Mouse (Mus musculus): Measurements from ENCODE around the gene Ehd1. TPM values are rescaled to one million over a fixed set of nuclear protein-coding genes. Genes with fewer than 3 reads are reported as not detected.
A peak's percentile ranks its signal among the peaks of the same experiment; 100 is the strongest.

Ehd1 gene
- polyA plus RNA-seq, 1 experiment from 2014 or later, result 75.6 TPM

DNA sequence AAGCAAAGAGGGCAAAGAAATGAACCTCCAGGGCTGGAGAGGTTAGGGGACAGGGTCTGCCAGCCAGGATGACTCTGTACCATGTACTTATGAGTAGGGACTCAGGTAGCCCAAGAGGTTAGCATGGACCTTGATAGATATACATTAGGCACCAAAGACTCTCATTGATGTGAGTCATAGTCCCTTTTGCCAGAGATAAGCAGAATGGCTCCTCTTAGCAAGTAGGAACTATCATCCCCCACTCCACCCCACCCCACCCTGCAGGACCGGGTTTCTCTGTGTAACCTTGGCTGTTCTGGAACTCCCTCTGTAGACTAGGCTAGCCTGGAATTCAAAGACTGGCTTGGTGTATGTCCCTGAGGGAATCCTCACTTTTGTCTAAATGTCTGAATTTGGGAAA is 36.4 kb upstream of the Ehd1 start:
- Histone ChIP-seq H3K4me1 (peaks cover 11% of the 10 kb centered on the region), H3K4me3 (no peak overlapping the region), H3K36me3 (ENCODE audit: poor library complexity, severe bottlenecking) (peaks cover 16% of the 10 kb centered on the region), H3K9ac (no peak overlapping the region), H3K9me3 (replicated peaks) (no peaks in the 10 kb centered on the region), H3K27me3 (no peaks in the 10 kb centered on the region), H3K27ac (no peak overlapping the region), H3K4me2 (no peak overlapping the region)
- no peak for ATAC-seq
- 88% methylated on average over 1 of the region's 1 CpGs for WGBS

DNA sequence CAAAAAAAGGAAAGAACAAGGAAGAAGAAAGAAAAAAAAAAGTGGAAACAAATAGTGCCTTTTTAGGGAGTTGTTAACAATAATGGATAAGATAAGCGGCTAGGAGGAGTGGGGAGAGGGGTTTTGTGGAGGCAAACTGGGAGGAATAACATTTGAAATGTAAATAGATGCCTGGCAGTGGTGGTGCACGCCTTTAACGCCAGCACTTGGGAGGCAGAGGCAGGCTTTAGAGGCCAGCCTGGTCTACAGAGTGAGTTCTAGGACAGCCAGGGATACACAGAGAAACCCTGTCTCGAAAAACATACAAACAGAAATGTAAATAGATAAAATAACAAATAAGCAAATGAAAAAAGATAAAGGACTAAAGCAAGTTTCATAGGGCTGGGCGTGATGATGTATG is 35.8 kb upstream of the Ehd1 start:
- Histone ChIP-seq H3K9me3 (replicated peaks) (no peaks in the 10 kb centered on the region), H3K27ac (peak overlapping the region; percentile 31; the same call in 1 of the 2 replicates)
- 36% methylated on average over 5 of the region's 5 CpGs for WGBS

DNA sequence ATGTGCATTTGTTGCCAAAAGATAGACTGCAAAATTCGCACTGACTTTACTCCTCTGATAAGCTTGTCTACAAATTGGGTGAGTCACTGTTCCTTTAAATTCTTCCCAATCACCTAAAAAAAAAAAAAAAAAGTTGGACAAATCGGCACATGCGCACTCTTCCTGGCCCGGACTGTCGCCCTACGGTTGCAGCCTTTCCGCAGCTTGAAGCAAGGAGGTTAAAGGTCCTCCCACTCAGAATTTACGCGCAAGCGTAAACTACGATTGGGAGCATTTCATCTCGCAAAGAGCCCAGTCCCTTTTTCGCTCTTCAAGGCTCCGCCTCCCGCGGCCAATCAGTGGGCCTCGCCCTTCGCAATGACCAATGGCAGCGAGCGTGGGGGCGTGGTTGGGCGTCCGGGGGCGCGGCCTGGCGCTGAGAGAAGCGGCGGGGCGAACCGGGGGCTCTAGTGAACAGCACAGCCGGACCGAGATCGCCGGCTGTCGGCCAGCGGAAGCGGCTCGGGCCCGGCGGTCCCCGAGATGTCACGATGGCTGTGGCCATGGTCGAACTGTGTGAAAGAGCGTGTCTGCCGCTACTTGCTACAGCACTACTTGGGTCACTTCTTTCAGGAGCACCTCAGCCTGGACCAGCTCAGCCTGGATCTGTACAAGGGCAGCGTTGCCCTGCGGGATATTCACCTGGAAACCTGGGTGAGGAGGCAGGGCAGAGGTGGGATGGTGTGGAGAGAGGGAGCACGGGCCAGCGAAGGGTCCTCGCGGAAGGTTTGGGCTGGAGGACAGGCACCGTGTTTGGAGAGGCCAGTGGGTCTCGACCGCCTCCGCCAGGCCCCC is 35.0 kb upstream of the Ehd1 start, which contains the start of gene Atg2a:
Gene Atg2a, plus strand, starts transcription at position 395 of the 834 bp plus-strand sequence.
- WGBS, result under 1% methylated on average over 55 of the region's 55 CpGs
- ATAC-seq, result peak; percentile 94

More for the DNA sequence above, 35.8 kb upstream of the Ehd1 start:
- Histone ChIP-seq H3K27me3 (no peaks in the 10 kb centered on the region), H3K36me3 (ENCODE audit: poor library complexity, severe bottlenecking) (peaks cover 22% of the 10 kb centered on the region), H3K4me2 (peak overlapping the region; percentile 94), H3K4me1 (peaks cover 10% of the 10 kb centered on the region), H3K9ac (no peak overlapping the region), H3K4me3 (peak overlapping the region; percentile 87)
- no peak for ATAC-seq

DNA sequence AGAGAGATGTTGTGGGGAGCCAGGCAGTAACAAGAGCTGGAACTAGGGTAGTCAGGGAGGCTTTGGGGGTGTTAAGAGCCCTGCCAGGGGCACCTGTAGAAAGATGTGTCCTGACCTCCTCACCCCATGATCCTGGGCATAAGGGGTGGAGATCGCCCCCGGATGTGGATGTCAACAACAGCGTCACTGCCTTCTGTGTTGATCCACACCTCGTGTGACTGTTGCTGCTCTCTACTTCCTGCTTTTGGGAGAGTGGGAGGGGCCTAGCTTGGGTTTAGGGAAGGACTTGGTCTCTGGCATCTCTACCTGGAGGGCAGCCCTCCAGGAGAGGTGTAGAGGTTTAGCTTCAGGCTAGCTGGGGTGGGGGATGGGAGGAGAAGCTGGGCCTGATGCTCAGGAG is 34.2 kb upstream of the Ehd1 start:
- H3K9ac ChIP-seq, result peak overlapping the region; percentile 95
- no peaks in the 10 kb centered on the region for H3K27me3 ChIP-seq
- 1% methylated on average over 4 of the region's 4 CpGs for WGBS
- peak overlapping the region; percentile 87 for H3K4me3 ChIP-seq
- ATAC-seq, result no peak
- peaks cover 10% of the 10 kb centered on the region for H3K4me1 ChIP-seq
- no peaks in the 10 kb centered on the region for H3K9me3 ChIP-seq (replicated peaks)
- H3K27ac ChIP-seq, result no peak overlapping the region
- H3K36me3 ChIP-seq (ENCODE audit: poor library complexity, severe bottlenecking), result peaks cover 38% of the 10 kb centered on the region
- peak overlapping the region; percentile 94 for H3K4me2 ChIP-seq

More for the DNA sequence above, 35.0 kb upstream of the Ehd1 start, which contains the start of gene Atg2a:
- Histone ChIP-seq H3K4me1 (peaks cover 10% of the 10 kb centered on the region), H3K4me3 (peak within 1 kb of the TSS; percentile 87), H3K27me3 (no peaks in the 10 kb centered on the region), H3K27ac (peak within 1 kb of the TSS; percentile 31), H3K36me3 (ENCODE audit: poor library complexity, severe bottlenecking) (peaks cover 30% of the 10 kb centered on the region), H3K9me3 (replicated peaks) (no peaks in the 10 kb centered on the region), H3K9ac (peak within 1 kb of the TSS; percentile 95), H3K4me2 (peak within 1 kb of the TSS; percentile 94)

DNA sequence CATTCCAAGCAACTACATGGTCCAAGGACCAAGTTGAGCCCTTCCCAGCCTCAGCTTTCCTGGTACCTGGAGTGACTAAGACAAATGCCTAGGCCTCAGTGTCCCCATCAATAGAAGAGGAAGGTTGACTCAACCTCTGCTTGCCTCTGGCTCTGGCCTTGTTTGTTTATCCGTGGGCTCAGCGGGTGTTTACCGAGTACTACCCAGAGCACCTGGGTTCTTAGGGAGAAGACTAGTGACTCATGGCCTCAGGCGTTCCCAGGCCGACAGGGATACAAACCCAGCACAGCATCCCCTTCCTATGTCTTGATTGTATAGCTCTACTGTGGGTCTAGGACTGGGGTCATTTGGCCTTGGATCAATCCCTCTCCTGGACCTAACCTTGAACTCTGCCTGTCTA is 33.3 kb upstream of the Ehd1 start:
- 88% methylated on average over 5 of the region's 5 CpGs for WGBS
- Histone ChIP-seq H3K27me3 (no peaks in the 10 kb centered on the region), H3K27ac (no peak overlapping the region), H3K4me3 (no peak overlapping the region), H3K36me3 (ENCODE audit: poor library complexity, severe bottlenecking) (peaks cover 47% of the 10 kb centered on the region), H3K9me3 (replicated peaks) (no peaks in the 10 kb centered on the region), H3K4me2 (no peak overlapping the region), H3K4me1 (peaks cover 10% of the 10 kb centered on the region), H3K9ac (0 out of 2 replicates have a peak overlapping the region, but pooled peaks have one; percentile 95)
- ATAC-seq, result no peak

DNA sequence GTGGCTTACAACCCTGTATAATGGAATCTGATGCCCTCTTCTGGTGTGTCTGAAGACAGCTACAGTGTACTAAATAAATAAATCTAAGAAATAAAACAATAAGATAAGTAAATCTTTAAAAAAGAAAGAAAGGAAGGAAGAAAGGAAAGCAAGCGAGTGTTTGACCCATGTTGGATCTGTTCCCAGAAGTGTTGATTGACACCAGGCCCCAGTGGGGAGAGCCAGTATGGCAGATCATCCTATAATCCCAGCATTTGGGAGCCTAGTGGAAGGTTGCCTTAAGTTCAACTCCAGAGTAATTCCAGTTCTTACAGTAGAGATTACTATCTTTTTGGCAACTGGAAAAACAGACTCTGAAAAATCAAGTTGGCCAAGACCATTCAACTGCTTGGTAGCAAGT is 30.7 kb upstream of the Ehd1 start:
- Histone ChIP-seq H3K27me3 (no peaks in the 10 kb centered on the region), H3K4me2 (no peak overlapping the region), H3K4me3 (no peak overlapping the region), H3K9me3 (replicated peaks) (no peaks in the 10 kb centered on the region), H3K9ac (no peak overlapping the region), H3K27ac (no peak overlapping the region), H3K36me3 (ENCODE audit: poor library complexity, severe bottlenecking) (peaks cover 66% of the 10 kb centered on the region), H3K4me1 (peaks cover 10% of the 10 kb centered on the region)
- WGBS, result 76% methylated on average over 1 of the region's 1 CpGs
- no peak for ATAC-seq

DNA sequence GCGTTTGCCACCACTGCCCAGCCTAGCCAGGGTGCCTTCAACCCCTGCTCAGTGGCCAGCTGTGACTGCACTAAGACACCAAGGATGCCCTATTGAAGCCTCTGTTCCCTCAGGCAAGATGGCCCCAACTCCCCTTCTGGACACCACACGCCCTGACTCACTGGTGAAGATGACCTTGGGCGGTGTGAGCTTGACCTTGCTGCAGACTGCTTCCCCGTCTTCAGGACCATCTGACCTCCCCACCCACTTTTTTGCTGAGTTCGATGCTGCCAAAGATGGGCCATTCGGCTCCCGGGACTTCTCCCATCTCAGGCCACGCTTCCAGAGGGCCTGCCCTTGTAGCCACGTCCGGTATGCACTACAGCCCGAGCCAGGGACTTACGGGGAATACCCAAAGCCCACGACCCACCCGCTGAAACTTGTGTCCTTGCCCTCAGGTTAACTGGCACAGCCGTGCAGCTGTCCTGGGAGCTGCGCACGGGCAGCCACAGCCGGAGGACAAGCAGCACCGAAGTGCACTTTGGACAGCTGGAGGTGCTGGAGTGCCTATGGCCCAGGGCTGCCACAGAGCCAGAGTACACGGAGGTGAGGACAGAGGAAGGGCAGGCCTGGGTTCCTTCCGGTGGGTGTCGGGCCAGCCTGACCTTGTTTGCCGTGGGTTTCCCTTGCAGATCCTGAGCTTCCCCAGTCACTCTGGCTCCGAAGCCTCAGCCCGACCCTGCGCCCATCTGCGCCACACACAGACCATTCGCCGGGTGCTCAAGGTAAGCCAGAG is 28.8 kb upstream of the Ehd1 start:
- Histone ChIP-seq H3K4me3 (no peak overlapping the region), H3K4me1 (peaks cover 3% of the 10 kb centered on the region), H3K9me3 (replicated peaks) (no peaks in the 10 kb centered on the region), H3K27ac (no peak overlapping the region), H3K36me3 (ENCODE audit: poor library complexity, severe bottlenecking) (peaks cover 84% of the 10 kb centered on the region), H3K9ac (no peak overlapping the region), H3K27me3 (no peaks in the 10 kb centered on the region), H3K4me2 (no peak overlapping the region)
- no peak for ATAC-seq
- 93% methylated on average over 29 of the region's 29 CpGs for WGBS

DNA sequence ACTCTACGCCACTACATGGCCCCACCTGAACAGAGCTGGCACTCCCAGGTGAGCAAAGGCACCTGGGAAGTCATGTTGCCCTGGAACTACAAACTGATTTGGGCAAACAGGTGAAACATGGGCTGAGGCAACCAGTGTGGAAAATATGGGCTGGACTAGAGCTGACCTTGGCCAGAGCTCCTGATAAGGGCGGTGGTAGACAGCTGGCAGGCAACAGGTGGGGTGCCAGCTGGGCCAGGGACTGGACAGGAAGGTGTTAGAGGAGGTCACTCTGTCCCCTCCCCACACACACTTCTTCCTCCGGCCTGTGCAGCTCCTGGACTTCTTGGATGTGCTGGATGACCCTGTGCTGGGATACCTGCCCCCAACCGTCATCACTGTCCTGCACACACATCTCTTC is 23.5 kb upstream of the Ehd1 start:
- Histone ChIP-seq H3K36me3 (ENCODE audit: poor library complexity, severe bottlenecking) (peaks cover 92% of the 10 kb centered on the region), H3K27me3 (no peaks in the 10 kb centered on the region), H3K4me3 (no peak overlapping the region), H3K9me3 (replicated peaks) (no peaks in the 10 kb centered on the region), H3K4me2 (no peak overlapping the region), H3K4me1 (no peaks in the 10 kb centered on the region), H3K27ac (no peak overlapping the region), H3K9ac (no peak overlapping the region)
- 93% methylated on average over 4 of the region's 4 CpGs for WGBS
- no peak for ATAC-seq

DNA sequence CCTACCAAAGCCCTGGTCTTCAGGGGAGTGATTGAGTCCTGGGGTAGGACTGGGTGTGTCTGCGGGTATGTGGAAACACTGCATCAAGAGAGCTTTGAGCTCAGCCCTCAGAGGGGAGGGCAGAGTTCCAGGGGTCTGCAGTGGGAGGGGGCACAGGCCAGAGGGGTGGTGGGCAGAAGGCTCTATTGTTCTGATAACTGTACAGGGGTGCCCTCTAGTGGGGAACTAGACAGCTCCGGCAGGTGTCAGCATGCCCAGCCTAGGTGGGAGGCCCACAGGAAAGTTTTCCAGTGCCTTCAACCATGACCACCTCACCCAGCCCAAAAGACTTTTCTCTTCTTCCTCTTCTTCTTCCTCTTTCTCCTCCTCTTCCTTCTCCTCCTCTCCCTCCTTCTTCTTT is 16.1 kb upstream of the Ehd1 start:
- Histone ChIP-seq H3K9me3 (replicated peaks) (no peaks in the 10 kb centered on the region), H3K27ac (no peak overlapping the region), H3K27me3 (no peaks in the 10 kb centered on the region), H3K4me1 (no peaks in the 10 kb centered on the region), H3K36me3 (ENCODE audit: poor library complexity, severe bottlenecking) (peaks cover 73% of the 10 kb centered on the region), H3K4me2 (no peak overlapping the region), H3K4me3 (no peak overlapping the region), H3K9ac (no peak overlapping the region)
- ATAC-seq, result no peak
- 81% methylated on average over 2 of the region's 2 CpGs for WGBS

DNA sequence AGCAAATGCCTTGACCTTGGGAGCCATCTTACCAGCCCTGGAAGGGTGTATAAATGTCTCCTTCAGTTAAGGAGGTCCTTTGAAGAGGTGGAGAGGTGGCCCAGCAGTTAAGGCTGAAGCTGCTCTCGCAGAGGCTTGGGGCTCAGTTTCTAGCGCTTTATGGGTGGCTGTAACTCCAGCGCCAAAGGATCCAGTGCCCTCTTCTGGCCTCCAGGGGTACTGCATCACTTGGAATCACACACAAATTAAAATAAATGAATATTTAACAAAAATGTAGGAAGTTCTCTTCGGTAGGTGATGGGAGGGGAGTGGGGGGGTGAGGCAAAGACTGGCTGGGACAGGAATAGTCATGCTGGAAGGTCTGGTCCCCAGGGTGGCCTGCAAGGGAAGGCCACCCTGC is 15.6 kb upstream of the Ehd1 start:
- H3K9ac ChIP-seq, result no peak overlapping the region
- no peaks in the 10 kb centered on the region for H3K9me3 ChIP-seq (replicated peaks)
- no peak overlapping the region for H3K4me2 ChIP-seq
- no peak overlapping the region for H3K27ac ChIP-seq
- H3K4me3 ChIP-seq, result no peak overlapping the region
- H3K36me3 ChIP-seq (ENCODE audit: poor library complexity, severe bottlenecking), result peaks cover 68% of the 10 kb centered on the region
- no peak for ATAC-seq
- 75% methylated on average over 4 of the region's 4 CpGs for WGBS
- H3K27me3 ChIP-seq, result no peaks in the 10 kb centered on the region
- no peaks in the 10 kb centered on the region for H3K4me1 ChIP-seq

DNA sequence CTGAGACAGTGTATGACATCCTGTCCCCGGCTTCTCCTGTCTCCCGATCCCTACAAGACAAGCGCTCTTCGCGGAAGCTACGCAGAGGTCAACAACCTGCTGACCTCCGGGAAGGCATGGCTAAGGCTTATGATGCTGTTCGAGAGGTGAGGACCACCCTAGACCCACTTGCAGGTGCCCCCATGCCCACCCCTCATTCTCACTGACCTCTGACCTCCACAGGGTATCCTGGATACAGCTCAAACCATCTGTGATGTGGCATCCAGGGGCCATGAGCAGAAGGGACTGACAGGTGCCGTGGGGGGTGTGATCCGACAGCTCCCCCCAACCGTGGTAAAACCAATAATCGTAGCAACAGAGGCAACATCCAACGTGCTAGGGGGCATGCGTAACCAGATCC is 15.1 kb upstream of the Ehd1 start:
- WGBS, result 95% methylated on average over 14 of the region's 14 CpGs
- no peak for ATAC-seq
- H3K4me3 ChIP-seq, result no peak overlapping the region

DNA sequence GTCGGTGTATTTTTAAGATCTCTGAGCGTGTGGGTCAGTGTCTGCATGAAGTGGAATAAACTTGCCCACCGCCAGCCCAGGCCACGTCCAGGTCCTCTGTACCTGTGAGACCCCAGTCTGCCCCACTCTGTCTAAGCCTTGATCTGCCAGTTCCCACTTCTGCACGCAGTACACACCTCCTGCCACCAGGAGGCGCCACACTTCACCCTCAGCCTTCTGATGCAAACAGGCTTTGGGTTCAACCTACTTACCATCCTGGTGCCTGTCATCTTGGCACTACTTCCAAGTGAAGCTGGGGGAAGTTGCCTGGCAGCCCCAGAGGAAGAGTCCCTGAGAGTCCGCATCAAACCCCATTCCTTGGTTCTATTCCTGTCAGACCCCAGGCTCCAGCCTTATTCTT is 14.3 kb upstream of the Ehd1 start:
- H3K9ac ChIP-seq, result no peak overlapping the region
- no peaks in the 10 kb centered on the region for H3K4me1 ChIP-seq
- H3K27me3 ChIP-seq, result peaks cover 3% of the 10 kb centered on the region; the same call in 1 of the 2 replicates
- no peak for ATAC-seq
- H3K36me3 ChIP-seq (ENCODE audit: poor library complexity, severe bottlenecking), result peaks cover 55% of the 10 kb centered on the region
- no peak overlapping the region for H3K27ac ChIP-seq
- H3K9me3 ChIP-seq (replicated peaks), result no peaks in the 10 kb centered on the region
- H3K4me3 ChIP-seq, result no peak overlapping the region
- whole genome bisulfite sequencing, result 63% methylated on average over 7 of the region's 7 CpGs
- H3K4me2 ChIP-seq, result no peak overlapping the region

More for the DNA sequence above, 15.1 kb upstream of the Ehd1 start:
- H3K4me2 ChIP-seq, result no peak overlapping the region
- no peak overlapping the region for H3K27ac ChIP-seq
- no peaks in the 10 kb centered on the region for H3K9me3 ChIP-seq (replicated peaks)
- H3K9ac ChIP-seq, result no peak overlapping the region
- H3K27me3 ChIP-seq, result no peaks in the 10 kb centered on the region
- H3K4me1 ChIP-seq, result no peaks in the 10 kb centered on the region
- peaks cover 64% of the 10 kb centered on the region for H3K36me3 ChIP-seq (ENCODE audit: poor library complexity, severe bottlenecking)
